Mouse (Mus musculus): ENCODE measurements at regions not wholly inside any gene's neighbourhood (a gene's known extent, or its start where the extent isn't known, plus 50 kb on each side); places are given as distances from the start of the nearest gene placed in this dataset.

DNA sequence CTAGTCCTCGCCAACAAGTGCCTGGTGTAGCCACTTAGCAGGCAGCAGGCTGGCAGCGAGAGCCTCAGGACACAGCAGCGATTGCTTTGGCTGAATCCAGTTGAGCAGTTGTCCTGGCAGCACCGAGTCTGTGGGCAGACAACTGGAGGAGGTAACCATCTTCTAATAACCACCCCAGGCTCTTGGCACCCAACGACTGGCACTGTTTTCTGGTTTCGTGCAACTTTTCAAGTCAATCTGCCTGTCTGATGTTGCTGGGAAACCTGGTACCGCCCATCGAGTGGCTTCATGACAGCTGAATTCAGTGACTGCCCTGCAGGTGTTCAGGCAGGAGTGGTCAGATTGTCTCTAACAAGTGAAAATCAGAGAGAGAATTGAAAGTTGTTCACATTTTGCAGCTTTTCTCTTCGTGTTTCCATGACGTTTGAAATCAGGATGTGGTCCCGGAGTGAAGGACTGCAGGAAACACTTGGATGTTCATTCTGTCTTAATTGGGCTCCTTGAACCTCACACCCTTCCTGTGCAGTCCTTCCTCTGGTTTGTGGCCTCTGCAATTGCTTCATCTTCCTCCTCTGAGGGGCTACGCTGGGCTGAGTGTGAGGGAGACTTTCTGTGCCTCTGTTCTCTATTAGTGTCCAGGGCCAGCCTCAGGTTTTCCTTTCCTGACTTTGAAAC lies 58.1 kb upstream of the Cdkn2b start:
- TF ChIP-seq FLI1 (IDR thresholded peaks at IDR 0.05; ENCODE audit: low read length) (peak; percentile 59; the same call in 1 of the 2 replicates), GATA1 (IDR thresholded peaks at IDR 0.05; ENCODE audit: borderline replicate concordance, low read length) (no peak)
